Mouse (Mus musculus) T-helper 17 cell (primary cell): Measurements from ENCODE around the gene Dnm3.

Experiments
- in situ Hi-C, 2 experiments: fragments of 300-600 bp; cut with MboI, MseI; formaldehyde crosslinking; loops; 1 replicate in 1 of 2; 2 replicates in 1 of 2; pipeline ENCODE4 v1.15.1; 2025; ENCODE audit warnings: high pct_unique_total_duplicates in 2 of 2

Dnm3 gene

GRCm38 (mm10) chr1:162082711-162083110 lies 395.1 kb downstream of the Dnm3 start:
- in situ Hi-C loops: no loop called here

DNA sequence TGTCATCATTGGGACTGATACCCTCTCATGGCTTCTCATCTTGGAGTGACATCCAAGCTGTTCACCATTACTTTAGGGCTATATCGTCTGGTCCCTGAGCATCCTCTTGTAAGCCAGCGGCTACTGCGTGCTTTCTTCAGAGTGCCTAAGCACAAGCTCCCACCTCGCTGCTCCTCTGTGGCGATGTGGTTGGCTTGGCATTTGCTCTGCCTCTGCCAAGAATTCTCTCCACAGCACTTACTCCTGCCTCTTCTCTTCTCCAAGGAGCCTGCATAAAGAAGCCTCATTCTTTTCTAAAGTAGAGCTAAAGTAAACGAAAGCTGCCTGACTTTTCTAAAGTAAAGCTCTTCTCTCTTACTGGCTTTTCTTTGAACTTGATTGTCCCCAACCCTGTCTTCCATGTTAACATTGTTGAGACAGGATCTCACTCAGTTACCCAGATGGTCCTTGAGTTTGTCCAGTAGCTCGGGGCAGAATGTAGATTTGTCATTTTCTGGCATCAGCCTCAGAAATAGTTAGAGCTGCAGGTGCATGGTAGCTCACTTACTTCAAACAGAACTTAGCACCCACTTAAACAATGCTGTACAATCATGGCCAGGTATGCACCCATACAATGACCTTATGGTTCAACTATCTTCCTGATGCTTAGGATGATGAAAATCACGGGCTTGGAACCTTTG lies 396.0 kb downstream of the Dnm3 start:
- in situ Hi-C loops: no loop called here

DNA sequence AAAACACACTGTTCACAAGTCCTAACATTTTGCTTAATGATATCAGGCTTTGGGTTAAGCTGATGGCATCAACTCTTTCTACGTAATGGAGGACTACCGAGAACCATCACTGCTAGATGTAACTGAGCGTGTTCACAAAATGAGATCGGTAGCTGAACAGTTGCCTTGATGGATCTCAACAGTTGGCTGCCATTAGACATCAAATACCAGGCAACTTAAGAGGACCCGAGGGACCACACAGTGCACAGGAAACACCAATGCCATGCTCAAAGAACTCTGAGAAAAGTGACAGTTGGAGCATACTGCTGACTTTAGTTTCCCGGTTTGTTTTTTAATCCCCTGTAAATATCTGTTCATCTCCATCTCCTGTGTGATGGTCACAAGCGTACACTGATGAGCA lies 397.8 kb downstream of the Dnm3 start:
- in situ Hi-C loops: no loop called here

DNA sequence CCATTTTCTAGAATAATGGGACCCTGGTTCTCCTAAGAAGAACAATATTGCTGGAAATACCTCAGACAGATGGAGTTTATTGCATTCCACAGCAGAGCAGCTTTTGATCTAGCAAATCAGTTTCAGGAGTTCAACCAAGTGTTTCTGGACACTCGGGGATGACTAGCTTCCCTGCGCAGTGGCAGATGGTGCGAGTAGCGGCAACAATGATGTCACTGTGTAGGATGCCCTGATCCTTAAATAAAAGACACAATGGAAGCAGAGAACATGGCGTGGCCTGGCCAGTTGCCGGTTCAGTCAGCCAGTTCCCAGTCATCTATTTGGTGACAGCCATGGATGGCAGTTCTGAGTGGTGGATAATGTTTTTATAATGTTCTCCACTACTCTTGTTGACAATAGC lies 400.4 kb downstream of the Dnm3 start:
- in situ Hi-C loops: no loop called here

- in situ Hi-C loops: no loop called here
Observed at GRCm38 (mm10) chr1:162076581-162077001, 401.2 kb downstream of the Dnm3 start.

- in situ Hi-C loops: no loop called here
Observed at GRCm38 (mm10) chr1:162075831-162076230, 402.0 kb downstream of the Dnm3 start.

- in situ Hi-C loops: no loop called here
Observed at GRCm38 (mm10) chr1:162075416-162075815, 402.4 kb downstream of the Dnm3 start.

DNA sequence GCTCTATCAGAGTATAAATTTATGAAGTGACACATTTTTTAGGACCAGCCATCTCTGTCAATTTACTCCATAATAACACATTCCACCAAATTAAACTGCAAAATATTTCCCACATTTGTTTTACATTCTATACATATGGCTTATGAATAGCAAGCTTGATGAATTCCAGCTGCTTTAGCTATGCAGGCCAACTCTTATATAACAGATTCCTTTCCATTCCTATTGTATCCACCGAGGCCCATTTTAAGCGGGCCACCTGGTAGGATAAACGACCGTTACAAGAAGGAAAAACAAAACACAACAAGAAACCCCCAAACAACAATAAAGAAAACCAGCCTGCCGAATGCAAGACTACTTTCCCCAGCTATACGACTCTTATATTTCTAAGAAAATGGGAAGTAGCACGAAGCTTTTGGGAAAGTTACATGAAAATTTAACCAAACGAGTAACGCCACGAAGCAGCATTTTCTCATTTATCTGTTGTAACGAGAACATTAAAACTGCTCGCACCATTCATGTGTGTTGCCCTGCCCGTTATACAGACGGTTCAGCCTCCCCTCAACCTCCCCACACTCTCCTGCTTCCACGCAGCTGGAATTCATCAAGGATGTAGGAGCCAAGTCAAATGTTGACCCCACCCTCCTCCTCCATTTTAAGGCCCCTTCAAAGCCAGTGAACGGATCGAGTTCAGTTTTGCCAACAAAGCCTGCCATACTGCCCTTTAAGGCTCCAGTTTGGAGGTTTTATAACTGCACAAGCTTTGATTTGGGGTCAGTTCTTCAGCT lies 403.0 kb downstream of the Dnm3 start:
- in situ Hi-C loops: no loop called here

- in situ Hi-C loops: no loop called here
Observed at GRCm38 (mm10) chr1:162072917-162073578, 404.8 kb downstream of the Dnm3 start.

DNA sequence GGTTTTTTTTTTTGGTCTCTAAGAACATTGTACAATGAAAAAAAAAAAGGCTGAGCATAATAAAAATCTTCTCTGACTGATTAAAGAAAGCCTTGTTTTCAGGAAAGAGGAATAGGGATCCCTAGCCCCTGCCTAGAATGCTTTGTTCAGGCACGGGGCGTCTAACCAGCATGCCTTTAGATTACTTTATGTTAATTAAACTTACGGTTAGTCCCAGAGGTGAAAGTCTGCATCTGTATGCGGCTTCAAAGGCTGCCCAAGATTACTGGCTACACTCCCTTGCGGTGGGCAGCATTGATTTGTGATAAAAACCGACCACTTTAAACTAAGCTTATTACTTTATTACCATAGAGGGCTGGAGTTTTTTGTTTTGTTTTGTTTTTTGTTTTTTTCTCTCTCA lies 424.2 kb downstream of the Dnm3 start:
- in situ Hi-C loops: no loop called here

- in situ Hi-C loops: no loop called here
Observed at GRCm38 (mm10) chr1:162053186-162053585, 424.6 kb downstream of the Dnm3 start.

- in situ Hi-C loops: no loop called here
Observed at GRCm38 (mm10) chr1:162052755-162053154, 425.1 kb downstream of the Dnm3 start.

DNA sequence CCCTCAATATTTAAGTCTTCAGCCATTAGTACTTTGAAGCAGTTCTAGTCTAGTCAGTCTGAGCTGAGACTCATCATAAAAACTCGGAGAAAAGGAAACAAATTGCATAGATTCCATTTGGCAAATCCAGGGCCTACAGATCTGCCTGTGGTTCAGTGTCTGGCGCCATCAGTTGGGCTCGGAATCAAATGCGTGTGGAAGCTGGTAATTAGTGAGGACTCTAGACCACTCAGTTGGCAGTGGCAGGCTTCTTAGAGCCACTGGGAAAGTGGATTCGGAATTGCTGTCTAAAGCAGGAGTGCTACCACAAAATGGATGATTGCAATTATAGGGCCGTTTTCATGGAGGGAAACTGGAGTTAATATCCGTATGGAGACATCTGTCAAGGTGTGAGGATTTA lies 425.7 kb downstream of the Dnm3 start:
- in situ Hi-C loops: no loop called here

GRCm38 (mm10) chr1:162051710-162052109 lies 426.1 kb downstream of the Dnm3 start:
- in situ Hi-C loops: no loop called here

- in situ Hi-C loops: loop anchor here in 1 of 2 experiments (25.0 kb wide), 1 partner anchor 1590 kb away; no protein-coding TSS in a partner anchor
Observed at GRCm38 (mm10) chr1:162047673-162048072, 430.2 kb downstream of the Dnm3 start.

DNA sequence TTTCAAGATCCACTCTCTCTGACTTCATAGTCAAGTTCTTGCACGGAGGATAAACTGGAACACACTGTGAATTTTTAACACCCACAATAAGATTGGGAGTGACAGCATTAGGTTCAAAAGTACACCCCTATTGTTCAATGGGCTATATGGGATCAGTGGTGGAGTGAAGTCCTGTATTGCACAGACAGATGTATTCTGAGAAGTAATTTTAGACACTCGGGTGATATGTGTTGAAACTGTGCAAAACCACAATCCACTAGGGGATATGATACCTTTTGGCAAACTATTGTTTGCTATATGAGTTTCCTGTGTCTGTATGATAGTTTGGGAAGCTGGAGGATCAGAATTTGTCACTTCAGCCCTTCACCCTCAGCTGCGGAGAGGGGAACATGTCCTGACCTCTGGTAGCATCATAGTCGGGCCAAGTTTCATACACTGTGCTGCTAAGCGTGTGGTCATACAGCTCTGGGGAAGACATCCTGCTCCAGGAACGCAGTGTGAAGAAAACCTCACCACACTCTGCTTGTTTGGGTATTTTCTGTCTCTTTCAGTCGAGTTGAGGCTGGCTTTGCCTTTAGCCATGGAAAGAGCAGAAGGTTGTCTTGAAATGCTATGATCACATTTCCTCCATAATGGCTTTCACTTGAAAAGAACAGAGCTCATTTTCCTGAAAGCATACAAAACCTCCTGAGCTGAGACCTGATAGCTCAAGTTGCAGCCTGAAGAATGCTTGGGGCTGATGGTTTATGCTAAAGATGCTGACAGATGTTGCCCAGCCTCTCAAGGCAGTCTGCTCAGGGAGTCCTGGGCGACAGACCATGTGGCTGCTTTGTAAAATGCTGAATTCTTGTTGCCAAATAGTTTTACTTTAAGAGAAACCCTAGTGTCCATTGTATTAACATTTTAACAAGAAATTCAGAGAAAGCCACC lies 433.8 kb downstream of the Dnm3 start:
- in situ Hi-C loops: loop anchor here (5.0 to 25.0 kb wide), 2 partner anchors 48 to 1593 kb away; no protein-coding TSS in a partner anchor

GRCm38 (mm10) chr1:162043216-162043615 lies 434.6 kb downstream of the Dnm3 start:
- in situ Hi-C loops: loop anchor here (5.0 to 25.0 kb wide), 2 partner anchors 49 to 1594 kb away; no protein-coding TSS in a partner anchor

DNA sequence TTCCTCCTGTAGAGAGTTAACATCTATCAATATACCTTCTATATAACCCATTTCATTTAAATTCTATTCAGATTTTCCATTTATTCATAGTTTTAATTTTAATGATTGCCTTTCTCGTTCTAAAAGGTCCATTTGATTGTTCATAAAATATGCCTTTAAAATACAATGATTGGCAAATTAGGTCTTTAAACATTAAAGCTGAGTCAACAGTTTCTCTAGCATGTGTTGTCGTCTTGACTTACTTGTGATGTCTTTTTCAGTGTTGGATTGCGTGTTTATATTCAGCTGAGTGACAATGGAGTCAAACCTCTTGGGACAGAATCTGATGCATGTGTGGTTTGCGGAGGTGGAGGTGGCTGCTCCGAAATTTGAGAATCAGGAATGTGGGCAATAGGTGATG lies 435.4 kb downstream of the Dnm3 start:
- in situ Hi-C loops: loop anchor here (5.0 to 25.0 kb wide), 2 partner anchors 50 to 1595 kb away; no protein-coding TSS in a partner anchor

- in situ Hi-C loops: loop anchor here (5.0 to 25.0 kb wide), 2 partner anchors 52 to 1597 kb away; no protein-coding TSS in a partner anchor
Observed at GRCm38 (mm10) chr1:162040490-162041274, 437.2 kb downstream of the Dnm3 start.

- in situ Hi-C loops: loop anchor here (5.0 to 25.0 kb wide), 2 partner anchors 52 to 1597 kb away; no protein-coding TSS in a partner anchor
Observed at GRCm38 (mm10) chr1:162039808-162040207, 438.0 kb downstream of the Dnm3 start.
